Mouse (Mus musculus) adrenal gland, postnatal 4 days (tissue): ENCODE results near the gene Mdp1. TPM values are rescaled to one million over a fixed set of nuclear protein-coding genes. Genes with fewer than 3 reads are reported as not detected.

Experiments
- DNase-seq, 2 experiments: peaks; one replicate each; pipeline ENCODE4 v3.0.0; 2021 to 2022; ENCODE audit warnings: low spot score in 2 of 2, mixed read lengths in 2 of 2
- total RNA-seq, 2 experiments: library from RNA; stranded (reverse); gene quantifications; 2 replicates each; pipeline ENCODE4 v1.2.3; 2021

Gene Mdp1
- total RNA-seq, 2 experiments from 2014 or later, result 57.4 to 63.3 TPM

- peak; percentile 73 to 83 for DNase-seq
These were observed 17.0 kb downstream of the Mdp1 start, which contains the start of gene Tm9sf1 for GRCm38 (mm10) chr14:55643060-55643907. Gene Tm9sf1 (minus strand): TSS chr14:55643806.

DNA sequence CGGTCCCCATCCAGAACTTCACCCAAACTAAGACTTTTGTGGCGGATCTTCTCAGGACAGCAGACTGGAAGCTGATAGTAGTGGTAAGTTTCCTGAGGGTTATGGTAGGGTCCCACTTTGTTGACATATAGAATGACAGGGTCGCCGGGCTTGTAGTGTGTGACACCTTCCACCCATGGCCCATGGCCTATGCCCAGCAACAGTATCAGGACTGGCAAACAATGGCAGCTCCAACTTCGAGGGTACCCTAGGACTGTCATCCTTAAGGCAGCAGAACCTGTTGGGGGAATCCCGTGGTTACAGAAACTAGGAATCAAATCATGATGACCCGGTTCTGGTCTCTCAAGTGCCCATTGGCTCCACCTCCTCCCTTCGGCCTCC is 17.6 kb downstream of the Mdp1 start:
- no peak for DNase-seq

- DNase-seq, result no peak
These were observed 19.0 kb downstream of the Mdp1 start for GRCm38 (mm10) chr14:55641291-55641690.

DNA sequence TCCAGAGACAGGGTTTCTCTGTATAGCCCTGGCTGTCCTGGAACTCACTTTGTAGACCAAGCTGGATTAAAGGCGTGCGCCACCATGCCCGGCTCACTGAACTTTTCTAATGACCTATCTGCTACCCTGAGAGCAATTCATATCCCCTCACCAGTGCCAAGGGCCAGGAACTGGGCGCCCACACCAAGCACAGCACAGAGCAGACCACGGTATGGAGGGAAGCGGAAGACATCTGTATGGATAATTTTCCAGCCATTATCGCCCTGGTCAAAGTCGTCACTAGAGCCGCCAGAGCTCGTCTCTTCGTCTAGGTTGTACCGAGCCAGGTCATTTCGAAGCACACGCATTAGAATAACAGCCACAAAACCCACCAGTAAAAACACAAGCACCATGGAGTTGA is 19.5 kb downstream of the Mdp1 start:
- no peak for DNase-seq

GRCm38 (mm10) chr14:55637795-55638194 is 22.5 kb downstream of the Mdp1 start, which contains the start of gene Gm49378:
Gene Gm49378 (minus strand): TSS chr14:55637895.
- DNase-seq, result no peak

- peak; percentile 62 to 80 for DNase-seq
These were observed 24.7 kb downstream of the Mdp1 start, which contains the start of gene Ipo4 for GRCm38 (mm10) chr14:55635523-55636007. Gene Ipo4 (minus strand): TSS chr14:55635957.

DNA sequence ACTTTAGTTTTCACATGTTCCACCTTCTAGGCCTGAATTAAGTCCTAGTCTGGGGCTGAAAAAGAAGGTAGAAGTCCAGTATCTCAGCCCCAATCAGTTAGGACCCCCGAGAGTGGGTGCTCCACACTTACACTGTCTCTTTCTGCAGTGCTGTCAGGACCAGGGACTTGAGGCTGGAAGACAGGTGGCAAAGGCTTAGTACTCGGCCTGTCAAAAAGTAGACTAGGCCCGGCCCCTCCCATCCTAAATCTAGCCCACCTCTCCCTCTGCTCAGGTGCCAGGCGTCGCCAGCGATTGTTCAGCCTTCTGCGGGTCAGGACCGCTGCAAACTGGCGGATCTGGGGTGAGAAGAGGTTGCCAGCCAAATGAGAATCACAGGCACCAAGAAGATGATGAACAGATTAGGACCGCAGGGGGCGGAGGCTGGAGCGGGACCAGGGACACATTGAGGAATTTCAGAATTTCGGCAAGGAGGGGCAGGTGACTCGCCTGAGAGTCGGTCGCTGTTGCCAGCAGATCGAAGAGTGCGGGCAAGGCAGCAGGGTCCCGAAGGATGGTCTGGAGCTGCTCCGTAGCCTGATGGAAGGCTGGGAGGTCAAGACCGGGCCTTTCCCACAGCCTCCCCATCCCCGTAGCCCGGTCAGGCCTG is 25.3 kb downstream of the Mdp1 start:
- DNase-seq, result peak in 1 of 2 experiments; percentile 18

DNA sequence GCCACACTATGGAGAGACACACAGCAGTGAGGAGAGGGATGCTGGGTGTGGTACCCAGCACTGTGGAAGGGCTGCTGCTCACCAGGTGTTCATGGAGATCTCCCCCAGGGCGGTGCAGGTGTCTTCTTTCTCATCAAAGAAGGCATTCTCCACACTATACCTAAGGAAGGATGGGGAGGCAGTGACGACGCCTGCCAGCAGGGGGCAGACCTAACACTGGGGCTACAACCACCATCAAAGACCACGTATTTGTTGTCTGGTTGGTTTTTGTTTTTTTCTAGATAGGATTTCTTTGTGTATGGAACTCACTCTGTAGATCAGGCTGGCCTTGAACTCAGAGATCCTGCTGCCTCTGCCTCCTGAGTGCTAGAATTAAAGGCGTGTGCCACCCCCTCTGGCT is 31.0 kb downstream of the Mdp1 start:
- no peak for DNase-seq

DNA sequence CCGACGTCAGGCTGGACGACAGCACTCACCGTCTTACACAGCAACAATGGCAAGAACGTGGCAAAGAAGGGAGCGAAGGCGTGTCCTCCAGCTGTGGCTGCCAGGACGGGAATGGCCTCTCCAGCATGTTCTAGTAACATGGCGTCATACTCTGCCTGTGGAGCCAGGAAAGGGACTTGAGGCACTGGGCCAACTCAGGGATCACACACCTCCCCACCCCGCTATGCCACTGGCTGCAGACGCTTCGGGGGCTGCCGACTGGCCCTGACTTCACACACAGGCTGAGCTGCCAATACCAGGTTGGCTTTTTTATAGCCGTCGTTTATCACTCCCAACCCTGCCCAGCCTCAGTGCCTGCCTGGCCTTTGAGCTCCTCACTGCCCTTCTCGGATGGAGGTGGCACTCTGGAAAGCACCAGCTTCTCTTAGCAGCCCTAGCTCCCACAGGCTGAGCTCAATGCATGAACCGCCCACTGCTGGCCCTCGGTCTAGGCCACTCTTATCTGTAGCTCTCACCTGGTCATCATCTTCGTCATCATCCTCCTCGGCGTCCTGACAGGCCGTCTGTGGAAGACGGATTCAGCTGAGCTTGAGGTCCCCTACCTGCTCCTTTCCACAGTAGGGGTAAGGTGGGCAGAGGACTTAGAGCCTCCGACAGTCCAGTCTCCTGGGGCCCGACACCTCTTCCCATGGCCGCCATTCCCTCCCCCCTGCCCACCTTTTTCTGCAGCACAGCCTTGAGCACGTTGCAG is 32.1 kb downstream of the Mdp1 start:
- DNase-seq, result no peak

GRCm38 (mm10) chr14:55618486-55619195 is 41.7 kb downstream of the Mdp1 start:
- no peak for DNase-seq

- DNase-seq, result no peak
These were observed 42.5 kb downstream of the Mdp1 start, which contains the start of gene Rec8 for GRCm38 (mm10) chr14:55617822-55618221. Gene Rec8 (plus strand): TSS chr14:55618037.

DNA sequence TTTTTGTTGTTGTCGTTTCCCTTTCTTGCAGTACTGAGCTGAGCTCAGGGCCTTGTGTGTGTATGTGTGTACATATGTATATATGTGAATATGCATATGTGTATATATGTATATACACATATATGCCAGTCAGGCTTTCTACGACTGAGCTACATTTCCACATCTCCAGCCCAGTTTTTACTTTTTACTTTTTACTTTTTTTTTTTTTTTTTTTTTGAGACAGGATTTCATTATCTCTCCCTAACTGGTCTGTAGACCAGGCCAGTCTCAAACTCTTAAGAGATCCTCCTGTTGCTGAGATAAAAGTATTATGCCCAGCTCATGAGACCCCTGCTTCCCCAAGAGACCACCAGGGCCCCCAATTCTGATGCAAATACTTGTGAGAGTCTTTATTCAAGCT is 43.5 kb downstream of the Mdp1 start:
- no peak for DNase-seq

DNA sequence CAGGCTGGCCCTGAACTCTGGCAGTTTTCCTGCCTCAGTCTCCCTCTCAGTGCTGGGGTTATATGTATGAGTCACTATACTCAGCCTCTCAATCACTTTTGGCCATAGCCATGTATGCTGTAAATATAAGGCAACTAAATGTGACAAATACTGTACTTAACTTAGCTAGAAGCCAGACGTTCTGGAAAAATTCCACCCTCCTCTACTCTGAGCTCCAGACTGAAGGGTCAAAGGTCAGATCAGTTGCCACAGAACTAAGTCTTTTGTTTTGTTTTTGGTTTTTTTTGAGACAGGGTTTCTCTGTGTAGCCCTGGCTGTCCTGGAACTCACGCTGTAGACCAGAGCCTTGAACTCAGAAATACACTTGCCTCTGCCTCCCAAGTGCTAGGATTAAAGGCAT is 44.4 kb downstream of the Mdp1 start:
- DNase-seq, result no peak

DNA sequence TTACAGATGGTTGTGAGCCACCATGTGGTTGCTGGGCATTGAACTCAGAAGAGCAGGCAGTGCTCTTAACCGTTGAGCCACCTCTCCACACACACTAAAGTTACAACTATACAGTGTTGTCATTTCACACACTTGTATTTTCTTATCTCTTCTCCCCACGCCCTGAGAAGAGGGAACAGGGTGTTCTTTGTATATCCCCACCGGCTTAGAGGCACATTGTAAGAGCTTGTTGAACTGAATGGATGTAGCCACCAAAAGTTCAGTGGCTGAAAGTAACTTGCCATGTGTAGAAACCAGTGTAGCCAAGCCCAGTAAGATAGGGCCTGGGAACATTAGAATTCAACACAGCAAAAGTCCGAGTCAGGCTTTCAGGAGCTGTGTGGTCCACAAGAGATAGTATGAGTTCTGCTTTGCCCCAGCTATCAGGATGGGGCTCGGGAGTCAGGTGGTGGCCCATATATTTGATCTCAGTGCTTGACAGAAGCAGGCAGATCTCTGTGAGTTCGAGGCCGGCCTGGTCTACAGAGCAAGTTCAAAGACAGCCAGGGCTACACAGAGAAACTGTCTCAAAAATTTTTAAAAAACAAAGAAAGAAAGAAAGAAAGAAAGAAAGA is 45.6 kb downstream of the Mdp1 start:
- no peak for DNase-seq

GRCm38 (mm10) chr14:55613346-55613745 is 47.0 kb downstream of the Mdp1 start:
- no peak for DNase-seq

DNA sequence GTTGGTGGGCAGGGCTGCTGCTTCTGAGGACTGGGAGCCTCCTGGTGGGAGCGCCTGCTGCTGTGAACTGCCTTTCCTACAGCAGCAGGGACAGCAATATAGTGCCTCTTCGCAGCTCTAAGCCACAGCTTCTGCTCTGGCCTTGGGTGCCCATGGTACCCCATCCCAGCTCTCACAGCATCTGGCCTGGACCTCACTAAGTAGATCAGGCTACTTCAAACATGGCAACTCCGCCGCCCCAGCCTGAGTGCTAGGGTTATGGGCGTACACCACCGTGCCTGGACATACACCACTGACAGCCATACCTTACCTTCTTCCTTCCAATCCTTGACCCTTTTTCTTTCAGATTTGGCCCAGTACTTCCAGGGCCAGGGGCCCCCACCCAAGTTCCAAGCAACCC is 52.0 kb downstream of the Mdp1 start:
- DNase-seq, result no peak
